Mouse (Mus musculus) c-Kit-negative CD71-positive TER-119-positive erythroid progenitor cells, embryonic 14.5 days (primary cell): ENCODE results near the gene 1700012A03Rik.

ENCODE experiments used
- DNase-seq: peaks from one replicate; pipeline ENCODE4 v3.0.0-alpha.2; 2013; ENCODE audit warnings: low read depth, low spot score

Gene 1700012A03Rik

DNA sequence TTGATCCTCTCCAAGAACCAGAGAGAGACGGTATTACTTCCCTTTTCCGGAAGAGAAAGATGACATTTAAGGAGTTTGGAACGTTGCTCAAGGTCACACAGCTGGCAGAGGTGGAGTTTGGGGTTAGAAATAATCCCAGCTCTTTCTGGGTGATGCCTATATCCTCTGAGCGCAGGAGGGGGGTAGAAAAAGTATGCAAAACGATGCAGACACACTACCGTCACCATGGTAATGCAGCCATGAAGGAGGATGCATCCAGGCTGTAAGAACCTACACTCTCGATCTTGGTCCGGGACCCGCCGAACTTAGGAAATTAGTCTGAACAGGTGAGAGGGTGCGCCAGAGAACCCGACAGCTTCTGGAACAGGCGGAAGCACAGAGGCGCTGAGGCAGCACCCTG, 43.3 kb downstream of the 1700012A03Rik start:
- DNase-seq, result no peak

DNA sequence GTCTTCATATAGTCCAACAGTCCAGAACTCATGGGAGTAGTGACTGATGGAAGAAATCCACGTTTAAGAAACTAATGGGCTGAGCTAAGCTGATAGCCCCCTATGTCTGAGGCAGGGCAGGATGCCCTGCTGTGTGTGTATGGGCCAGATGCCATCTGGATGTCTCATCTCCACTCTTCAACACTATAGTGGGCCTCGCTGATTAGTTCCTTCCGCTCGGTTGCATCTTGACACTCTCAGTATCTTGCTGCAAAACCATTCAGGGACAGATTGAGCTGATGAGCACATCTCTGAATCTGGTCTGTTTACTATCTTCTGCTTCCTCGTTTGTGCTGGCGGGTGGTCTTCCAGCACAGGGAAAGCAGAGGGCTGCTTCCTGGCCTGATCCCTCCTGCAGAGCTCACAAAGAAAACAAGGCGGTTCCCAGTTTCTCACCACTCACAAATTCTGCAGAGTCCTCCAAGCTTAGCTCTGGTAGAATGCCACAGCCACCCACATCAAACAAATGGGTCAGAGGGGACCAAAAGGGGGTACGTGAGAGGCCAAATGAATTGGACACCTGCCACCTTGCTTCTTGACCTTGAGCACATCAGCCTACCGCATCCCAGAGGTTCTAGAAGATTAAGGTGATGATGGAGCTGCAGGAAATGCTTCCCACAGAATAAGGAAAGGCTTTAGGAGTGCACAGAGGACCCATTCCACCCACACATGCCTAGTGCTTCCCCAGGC, 55.7 kb downstream of the 1700012A03Rik start:
- DNase-seq, result no peak
